Mouse (Mus musculus) stomach, embryonic 14.5 days (tissue): Measurements from ENCODE around the gene Lmo2. TPM values are rescaled to one million over a fixed set of nuclear protein-coding genes. Genes with fewer than 3 reads are reported as not detected.

Source experiments
- ATAC-seq: fragments of 200-750 bp; cut with Nextera tagmentation; 2 replicates; pipeline ENCODE4 v1.8.0; 2017; ENCODE audit warnings: low read depth, moderate TSS enrichment; ENCODE audit not compliant: insufficient number of reproducible peaks, insufficient read depth, low FRiP score
- H3K27ac ChIP-seq: fragments of 300-500 bp; sonication (generic); 2 replicates; pipeline ENCODE4 v1.5.1; 2014; ENCODE audit warnings: mild to moderate bottlenecking, low read length, moderate library complexity, mixed read lengths
- H3K27me3 ChIP-seq: fragments of 300-500 bp; sonication (generic); 2 replicates; pipeline ENCODE4 v1.6.1; 2014; ENCODE audit warnings: low read length, control low read depth, mixed read lengths; ENCODE audit not compliant: control insufficient read depth, insufficient read depth
- H3K36me3 ChIP-seq: fragments of 300-500 bp; sonication (generic); 2 replicates; pipeline ENCODE4 v1.6.1; 2014; ENCODE audit warnings: mild to moderate bottlenecking, control low read depth, low read length, moderate library complexity, mixed read lengths; ENCODE audit not compliant: control insufficient read depth, insufficient read depth
- H3K4me1 ChIP-seq: fragments of 300-500 bp; sonication (generic); 2 replicates; pipeline ENCODE4 v1.6.1; 2014; ENCODE audit warnings: low read length, control low read depth, mixed read lengths; ENCODE audit not compliant: control insufficient read depth, insufficient read depth
- H3K4me2 ChIP-seq: fragments of 300-500 bp; sonication (generic); replicated peaks from 2 replicates; pipeline ENCODE4 v1.6.1; 2014; ENCODE audit warnings: low read depth, low read length, control low read depth
- H3K4me3 ChIP-seq: fragments of 300-500 bp; sonication (generic); 2 replicates; pipeline ENCODE4 v1.5.1; 2014; ENCODE audit warnings: low read depth, low read length, control low read depth
- H3K9ac ChIP-seq: fragments of 300-500 bp; sonication (generic); replicated peaks from 2 replicates; pipeline ENCODE4 v1.6.1; 2014; ENCODE audit warnings: low read depth, mild to moderate bottlenecking, control low read depth, low read length, moderate library complexity, mixed read lengths
- H3K9me3 ChIP-seq: fragments of 300-500 bp; sonication (generic); 2 replicates; pipeline ENCODE4 v1.6.1; 2016; ENCODE audit warnings: low read depth, low read length, control low read depth; ENCODE audit not compliant: control insufficient read depth
- WGBS: fragments of 180-500 bp; shearing (Covaris S2); extraction: QIAGEN DNeasy Blood & Tissue Kit; methylation state at CpG from one replicate; pipeline ENCODE4 v1.1.7; 2014; 5-methylcytosine and 5-hydroxymethylcytosine counted together
- polyA plus RNA-seq: library from polyadenylated mRNA; unstranded; fragments of >200 nt; fragmentation: Nextera tagmentation; extraction: Ambion mirVana; gene quantifications from 2 replicates; pipeline ENCODE4 v1.2.1, GENCODE M21; 2014

Lmo2 gene
- polyA plus RNA-seq, 1 experiment from 2014 or later, result 14.8 TPM

- Histone ChIP-seq H3K9me3 (no peaks in the 10 kb centered on the region), H3K27ac (no peak overlapping the region), H3K27me3 (peaks cover 5% of the 10 kb centered on the region; the same call in 1 of the 2 replicates), H3K36me3 (no peaks in the 10 kb centered on the region), H3K9ac (no peak overlapping the region), H3K4me3 (no peak overlapping the region), H3K4me1 (0 out of 2 replicates have a peak, but pooled peaks cover under 1% of the 10 kb centered on the region), H3K4me2 (no peak overlapping the region)
- 85% methylated on average over 3 of the region's 3 CpGs for WGBS
- ATAC-seq, result no peak
Measured at GRCm38 (mm10) chr2:103965391-103965790, 7.6 kb downstream of the Lmo2 start.

GRCm38 (mm10) chr2:103968186-103968585 is 10.4 kb downstream of the Lmo2 start:
- Histone ChIP-seq H3K4me3 (no peak overlapping the region), H3K9ac (no peak overlapping the region), H3K9me3 (no peaks in the 10 kb centered on the region), H3K4me2 (no peak overlapping the region), H3K27ac (no peak overlapping the region), H3K27me3 (peaks cover 16% of the 10 kb centered on the region), H3K36me3 (no peaks in the 10 kb centered on the region), H3K4me1 (0 out of 2 replicates have a peak, but pooled peaks cover 4% of the 10 kb centered on the region)
- WGBS, result 72% methylated on average over 4 of the region's 4 CpGs
- ATAC-seq, result no peak

GRCm38 (mm10) chr2:103968919-103969436 is 11.2 kb downstream of the Lmo2 start:
- Histone ChIP-seq H3K27ac (no peak overlapping the region; the same call in 1 of the 2 replicates), H3K4me3 (peak overlapping the region; percentile 69), H3K4me1 (0 out of 2 replicates have a peak, but pooled peaks cover 4% of the 10 kb centered on the region), H3K9ac (0 out of 2 replicates have a peak overlapping the region, but pooled peaks have one; percentile 6), H3K4me2 (peak overlapping the region; percentile 96), H3K27me3 (peaks cover 16% of the 10 kb centered on the region), H3K9me3 (no peaks in the 10 kb centered on the region), H3K36me3 (no peaks in the 10 kb centered on the region)
- WGBS, result 25% methylated on average over 10 of the region's 10 CpGs
- ATAC-seq, result no peak

- peak; percentile 80; the same call in 1 of the 2 replicates for ATAC-seq
- Histone ChIP-seq H3K4me3 (peak overlapping the region; percentile 69), H3K9me3 (no peaks in the 10 kb centered on the region), H3K4me1 (0 out of 2 replicates have a peak, but pooled peaks cover 4% of the 10 kb centered on the region), H3K27me3 (peaks cover 16% of the 10 kb centered on the region), H3K27ac (no peak overlapping the region; the same call in 1 of the 2 replicates), H3K4me2 (peak overlapping the region; percentile 96), H3K36me3 (no peaks in the 10 kb centered on the region), H3K9ac (0 out of 2 replicates have a peak overlapping the region, but pooled peaks have one; percentile 6)
- WGBS, result under 1% methylated on average over 40 of the region's 40 CpGs
Measured at GRCm38 (mm10) chr2:103969437-103970040, 11.8 kb downstream of the Lmo2 start.

GRCm38 (mm10) chr2:103970041-103970790 is 12.4 kb downstream of the Lmo2 start:
- Histone ChIP-seq H3K27ac (peak overlapping the region; percentile 18; the same call in 1 of the 2 replicates), H3K9me3 (no peaks in the 10 kb centered on the region), H3K4me3 (peak overlapping the region; percentile 69), H3K4me1 (0 out of 2 replicates have a peak, but pooled peaks cover 4% of the 10 kb centered on the region), H3K9ac (peak overlapping the region; percentile 37; the same call in 1 of the 2 replicates), H3K27me3 (peaks cover 16% of the 10 kb centered on the region), H3K36me3 (no peaks in the 10 kb centered on the region), H3K4me2 (peak overlapping the region; percentile 96)
- under 1% methylated on average over 76 of the region's 79 CpGs for WGBS
- ATAC-seq, result peak; percentile 57; the same call in 1 of the 2 replicates

- ATAC-seq, result peak; percentile 33; the same call in 1 of the 2 replicates
- peak overlapping the region; percentile 69 for H3K4me3 ChIP-seq
- peak overlapping the region; percentile 37; the same call in 1 of the 2 replicates for H3K9ac ChIP-seq
- peak overlapping the region; percentile 96 for H3K4me2 ChIP-seq
- H3K4me1 ChIP-seq, result 0 out of 2 replicates have a peak, but pooled peaks cover 4% of the 10 kb centered on the region
- no peaks in the 10 kb centered on the region for H3K36me3 ChIP-seq
- no peaks in the 10 kb centered on the region for H3K9me3 ChIP-seq
- H3K27me3 ChIP-seq, result peaks cover 16% of the 10 kb centered on the region
- no peak overlapping the region for H3K27ac ChIP-seq
- WGBS, result 2% methylated on average over 31 of the region's 32 CpGs
Measured at GRCm38 (mm10) chr2:103970791-103971649, 13.2 kb downstream of the Lmo2 start.

GRCm38 (mm10) chr2:103971838-103972237 is 14.1 kb downstream of the Lmo2 start:
- H3K27me3 ChIP-seq, result peaks cover 16% of the 10 kb centered on the region
- 17% methylated on average over 3 of the region's 3 CpGs for WGBS

More at GRCm38 (mm10) chr2:103971838-103972237, 14.1 kb downstream of the Lmo2 start:
- Histone ChIP-seq H3K4me1 (0 out of 2 replicates have a peak, but pooled peaks cover 4% of the 10 kb centered on the region), H3K4me2 (no peak overlapping the region), H3K9ac (no peak overlapping the region), H3K36me3 (no peaks in the 10 kb centered on the region), H3K27ac (no peak overlapping the region), H3K4me3 (no peak overlapping the region), H3K9me3 (no peaks in the 10 kb centered on the region)
- no peak for ATAC-seq
